Mouse (Mus musculus) testis, adult 2 months (tissue): ENCODE measurements around the gene Gpank1. TPM values are rescaled to one million over a fixed set of nuclear protein-coding genes. Genes with fewer than 3 reads are reported as not detected.

Source experiments
- H3K27ac ChIP-seq: fragments of 200-500 bp; 2 replicates; pipeline ENCODE4 v1.5.1; 2012; ENCODE audit warnings: low read depth, low read length; ENCODE audit not compliant: control insufficient read depth, insufficient read depth
- H3K27me3 ChIP-seq: fragments of 200-500 bp; 2 replicates; pipeline ENCODE4 v1.6.1; 2012; ENCODE audit warnings: mild to moderate bottlenecking, low read length, moderate library complexity; ENCODE audit not compliant: control insufficient read depth, insufficient read depth
- H3K36me3 ChIP-seq: fragments of 200-500 bp; 2 replicates; pipeline ENCODE4 v1.6.1; 2012; ENCODE audit warnings: mild to moderate bottlenecking, low read length; ENCODE audit not compliant: control insufficient read depth, insufficient read depth
- H3K4me1 ChIP-seq: fragments of 200-500 bp; 2 replicates; pipeline ENCODE4 v1.6.1; 2012; ENCODE audit warnings: low read length; ENCODE audit not compliant: control insufficient read depth, insufficient read depth
- H3K4me3 ChIP-seq: fragments of 200-500 bp; 2 replicates; pipeline ENCODE4 v1.5.1; 2012; ENCODE audit warnings: low read depth, mild to moderate bottlenecking, low read length, moderate library complexity, mixed read lengths; ENCODE audit not compliant: control insufficient read depth
- CTCF ChIP-seq: fragments of 200-500 bp; IDR thresholded peaks from 2 replicates; pipeline ENCODE4 v1.5.1; 2012; ENCODE audit warnings: low read depth, mild to moderate bottlenecking, inconsistent platforms, low read length, moderate library complexity; ENCODE audit not compliant: control insufficient read depth, insufficient read depth, insufficient replicate concordance
- POLR2A ChIP-seq: fragments of 200-500 bp; IDR thresholded peaks from 2 replicates; pipeline ENCODE4 v1.6.1; 2012; ENCODE audit warnings: low read depth, mild to moderate bottlenecking, inconsistent platforms, low read length, moderate library complexity; ENCODE audit not compliant: control insufficient read depth
- polyA plus RNA-seq: library from polyadenylated mRNA; depleted of rRNA; stranded (reverse); fragments of >200 nt; gene quantifications from 2 replicates; pipeline ENCODE4 v1.2.3, GENCODE M21; 2012

The Gpank1 gene
- polyA plus RNA-seq, 1 experiment = 70.0 TPM

DNA sequence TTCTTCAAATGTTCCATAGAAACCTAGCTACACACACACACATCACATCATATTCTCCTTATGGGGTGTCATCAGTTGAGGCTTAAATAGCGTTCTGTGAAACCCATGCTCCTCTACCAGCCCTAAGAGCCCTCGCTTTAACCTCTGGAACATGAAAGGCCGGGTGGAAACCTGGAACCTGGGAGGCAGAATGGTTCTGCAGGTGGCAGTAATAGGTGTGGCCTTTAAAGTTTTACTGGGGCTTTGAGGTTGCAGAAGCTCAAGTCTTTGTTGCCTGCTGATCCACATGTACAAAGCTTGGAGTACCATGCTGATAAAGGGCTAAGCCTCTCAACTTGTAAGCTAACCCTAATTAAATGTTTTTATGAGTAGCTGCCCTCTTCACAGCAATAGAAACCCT lies 26.1 kb downstream of the Gpank1 start:
- TF ChIP-seq POLR2A (no peak), CTCF (no peak)
- Histone ChIP-seq H3K4me1 (peaks cover 3% of the 10 kb centered on the region; the same call in 1 of the 2 replicates), H3K27me3 (no peaks in the 10 kb centered on the region), H3K36me3 (peaks cover 13% of the 10 kb centered on the region), H3K4me3 (no peak overlapping the region), H3K27ac (no peak overlapping the region)

DNA sequence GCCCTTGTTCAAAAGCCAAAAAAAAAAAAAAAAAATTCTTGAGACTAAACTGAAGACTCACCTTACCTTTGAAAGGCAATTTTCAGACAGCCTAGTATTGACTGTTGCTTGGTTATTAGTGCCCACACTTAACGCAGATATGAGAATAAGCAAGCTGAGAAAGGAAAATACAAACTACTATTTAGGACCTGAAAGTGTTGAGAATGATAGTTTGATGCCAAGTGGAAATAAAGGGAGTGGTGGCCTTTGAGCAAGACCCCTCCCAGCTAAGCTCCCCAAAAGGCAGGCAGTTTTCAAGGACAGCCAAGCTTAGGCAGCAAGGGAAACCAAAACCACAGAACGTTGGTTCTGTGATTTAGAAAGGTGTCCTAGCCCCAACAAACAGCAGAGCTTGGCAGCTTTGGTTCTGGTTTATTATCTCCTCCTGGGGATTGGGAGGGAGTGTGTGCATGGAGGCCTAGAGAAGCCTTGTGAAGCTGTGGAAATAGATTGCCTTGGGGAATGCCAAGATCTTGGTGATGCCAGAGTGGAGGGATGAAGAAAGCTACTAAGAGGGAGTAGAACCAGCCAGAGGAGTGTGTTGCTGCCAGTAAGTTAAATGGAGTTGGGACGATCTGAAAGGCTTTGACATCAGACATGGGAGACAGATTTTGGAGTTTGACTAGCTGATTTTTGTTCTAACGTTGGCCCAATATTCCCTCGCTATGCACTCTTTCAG lies 26.8 kb downstream of the Gpank1 start:
- H3K4me3 ChIP-seq = no peak overlapping the region
- TF ChIP-seq CTCF (no peak), POLR2A (no peak)
- H3K36me3 ChIP-seq = peaks cover 15% of the 10 kb centered on the region
- no peak overlapping the region for H3K27ac ChIP-seq
- H3K27me3 ChIP-seq = no peaks in the 10 kb centered on the region
- peaks cover 2% of the 10 kb centered on the region; the same call in 1 of the 2 replicates for H3K4me1 ChIP-seq

DNA sequence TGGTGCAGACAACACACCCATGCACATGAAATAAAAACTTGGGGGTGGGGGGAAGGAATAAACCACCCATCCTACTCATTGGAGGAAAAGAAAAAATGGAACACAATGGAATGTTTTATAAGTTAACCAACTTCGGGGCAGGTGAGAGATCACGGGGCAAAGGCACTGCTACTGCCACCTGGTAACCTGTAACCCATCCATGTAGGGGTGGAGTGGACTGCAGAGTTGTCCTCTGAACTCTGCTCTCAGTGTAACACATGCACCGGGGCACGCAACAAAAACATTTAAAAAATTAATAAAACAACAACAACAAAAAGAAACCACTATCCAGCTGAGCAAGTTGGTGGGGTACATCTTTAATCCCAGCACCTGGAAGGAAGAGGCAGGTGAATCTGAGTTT lies 30.9 kb downstream of the Gpank1 start:
- no peak overlapping the region for H3K27ac ChIP-seq
- H3K27me3 ChIP-seq = no peaks in the 10 kb centered on the region

DNA sequence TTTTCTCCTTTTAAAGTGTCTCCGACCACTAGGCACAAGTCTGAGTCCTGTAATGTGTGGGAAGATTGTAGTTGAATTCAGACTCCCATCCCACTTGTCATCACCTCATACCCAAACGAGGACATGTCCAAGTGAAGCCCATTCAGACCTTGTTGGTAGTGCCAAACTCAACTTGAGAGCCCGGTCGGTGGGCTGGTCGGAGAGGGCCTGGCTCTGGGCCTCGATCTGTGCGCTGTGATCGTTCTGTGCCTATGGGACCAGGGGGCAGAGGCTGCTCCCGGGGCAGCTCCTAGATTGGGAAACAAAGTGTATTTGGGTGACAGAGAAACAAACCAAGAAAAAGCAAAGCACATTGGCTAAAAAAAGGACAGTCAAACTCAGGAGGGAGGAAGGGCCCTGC lies 31.8 kb downstream of the Gpank1 start:
- Histone ChIP-seq H3K4me1 (peaks cover 2% of the 10 kb centered on the region; the same call in 1 of the 2 replicates), H3K36me3 (peaks cover 24% of the 10 kb centered on the region), H3K4me3 (no peak overlapping the region), H3K27ac (no peak overlapping the region), H3K27me3 (no peaks in the 10 kb centered on the region)
- TF ChIP-seq POLR2A = no peak
- TF ChIP-seq CTCF = no peak

More for the DNA sequence above, 30.9 kb downstream of the Gpank1 start:
- no peak overlapping the region for H3K4me3 ChIP-seq
- TF ChIP-seq POLR2A (no peak), CTCF (no peak)
- peaks cover 2% of the 10 kb centered on the region; the same call in 1 of the 2 replicates for H3K4me1 ChIP-seq
- H3K36me3 ChIP-seq = peaks cover 24% of the 10 kb centered on the region

DNA sequence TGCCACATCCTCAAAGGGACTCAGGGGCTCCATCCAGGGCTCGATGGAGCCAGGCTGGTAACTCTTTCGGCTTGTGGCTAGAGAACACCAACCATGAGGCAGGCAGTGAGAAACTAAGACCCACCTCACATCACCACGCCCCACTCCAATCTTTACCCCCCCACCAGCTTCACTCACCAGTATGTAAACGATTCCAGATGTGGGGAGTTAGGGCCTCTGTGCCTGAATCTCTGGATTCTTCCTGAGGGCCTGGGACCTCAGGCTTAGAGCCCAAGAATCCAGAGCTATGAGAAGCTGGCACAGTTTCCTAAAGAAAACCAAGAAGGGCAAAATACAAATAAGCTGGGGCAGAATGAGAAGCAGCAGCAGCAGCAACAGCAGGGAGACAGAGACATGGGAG lies 32.7 kb downstream of the Gpank1 start:
- Histone ChIP-seq H3K27ac (no peak overlapping the region), H3K27me3 (no peaks in the 10 kb centered on the region), H3K36me3 (peaks cover 25% of the 10 kb centered on the region), H3K4me1 (peaks cover 2% of the 10 kb centered on the region; the same call in 1 of the 2 replicates), H3K4me3 (no peak overlapping the region)
- TF ChIP-seq CTCF (no peak), POLR2A (no peak)

DNA sequence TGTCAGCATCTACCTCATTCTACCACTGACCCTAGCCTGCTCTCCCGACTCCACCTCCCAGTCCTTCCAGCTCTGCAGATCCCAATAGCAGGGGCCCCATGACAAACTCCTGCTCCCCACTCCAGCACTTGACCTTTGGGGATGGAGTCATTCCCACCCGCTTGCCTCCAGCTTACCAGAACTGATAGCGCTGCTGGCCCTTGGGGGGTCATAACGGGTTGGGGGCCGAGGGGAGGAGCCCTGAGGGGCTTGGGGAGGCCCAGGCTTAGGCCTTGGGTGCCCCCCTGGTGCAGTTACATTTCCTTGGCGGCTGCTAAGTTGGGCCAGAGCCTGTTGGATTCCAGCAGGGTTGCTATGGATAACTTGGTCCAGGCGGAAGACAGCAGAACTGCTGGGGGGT lies 33.4 kb downstream of the Gpank1 start:
- TF ChIP-seq POLR2A (no peak), CTCF (no peak)
- Histone ChIP-seq H3K4me3 (no peak overlapping the region), H3K4me1 (peaks cover 2% of the 10 kb centered on the region), H3K36me3 (peaks cover 29% of the 10 kb centered on the region), H3K27ac (no peak overlapping the region), H3K27me3 (no peaks in the 10 kb centered on the region)

DNA sequence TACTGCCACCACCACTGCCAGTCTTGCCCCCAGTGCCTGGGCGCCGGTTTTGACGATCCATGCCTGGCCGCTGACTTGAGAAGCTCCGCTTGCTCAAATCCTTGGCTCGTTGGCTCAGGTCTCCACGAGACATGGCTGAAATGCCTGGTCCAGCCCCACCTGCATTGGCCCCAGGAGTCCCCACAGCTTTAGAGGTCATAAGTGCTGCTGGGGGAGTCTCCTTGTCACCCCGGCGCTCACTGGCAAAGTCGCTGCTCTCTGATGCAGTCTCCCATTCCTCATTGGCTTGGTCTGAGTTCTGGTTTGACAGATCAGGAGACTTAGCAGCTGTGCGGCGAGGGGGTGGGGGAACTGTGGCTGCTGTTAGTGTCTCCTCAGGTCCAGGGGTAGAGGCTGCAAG lies 34.2 kb downstream of the Gpank1 start:
- Histone ChIP-seq H3K36me3 (peaks cover 28% of the 10 kb centered on the region), H3K4me3 (no peak overlapping the region), H3K27me3 (no peaks in the 10 kb centered on the region), H3K4me1 (peaks cover 2% of the 10 kb centered on the region), H3K27ac (no peak overlapping the region)
- TF ChIP-seq POLR2A (no peak), CTCF (0 out of 2 replicates have a peak, but pooled peaks have one; percentile 1)

DNA sequence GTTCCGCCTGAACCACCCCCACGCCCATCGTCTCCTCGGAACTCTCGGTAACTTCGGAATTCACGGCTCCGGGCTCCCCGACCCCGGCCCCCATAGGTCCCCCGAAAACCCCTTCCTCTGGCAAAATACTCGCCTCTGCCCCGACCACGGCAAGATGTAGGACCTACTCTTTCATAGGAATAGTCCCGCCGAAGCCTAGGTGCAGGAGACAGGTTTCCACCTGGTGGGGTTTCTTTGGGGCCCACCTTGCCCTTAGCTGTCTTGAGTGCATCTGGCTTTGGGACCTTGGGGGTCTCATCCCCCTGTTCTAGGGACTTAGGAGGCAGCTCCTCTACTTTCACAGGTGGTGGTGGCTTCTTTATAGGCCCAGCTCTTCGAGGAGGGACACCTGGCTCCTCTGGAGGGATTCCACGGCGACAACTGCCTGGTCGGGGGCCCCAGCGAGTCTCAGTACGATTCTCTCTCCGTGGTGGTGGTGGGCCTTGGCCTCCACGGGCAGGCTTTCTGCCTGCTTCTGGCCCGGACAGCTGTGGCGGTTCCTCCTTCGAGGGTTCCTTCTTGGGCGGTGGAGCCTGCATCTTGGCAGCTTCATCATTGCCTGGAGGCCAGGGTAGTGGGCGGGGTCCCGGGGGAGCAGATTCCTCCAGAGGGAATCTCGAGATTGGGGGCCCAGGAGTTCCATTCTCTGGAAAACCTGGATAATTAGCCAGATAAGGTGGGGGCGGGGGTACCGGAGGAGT lies 35.4 kb downstream of the Gpank1 start:
- Histone ChIP-seq H3K4me1 (peaks cover 2% of the 10 kb centered on the region), H3K27ac (no peak overlapping the region), H3K27me3 (no peaks in the 10 kb centered on the region), H3K4me3 (no peak overlapping the region), H3K36me3 (peaks cover 30% of the 10 kb centered on the region)
- TF ChIP-seq CTCF = no peak
- no peak for TF ChIP-seq POLR2A
